Mouse (Mus musculus) C2C12 (cell line): ENCODE data around the gene Fbxo28.

Experiments used
- CEBPB ChIP-seq: IDR thresholded peaks from one replicate; pipeline ENCODE4 v1.6.1; 2011; ENCODE audit warnings: low read depth, mild to moderate bottlenecking, control low read depth, moderate library complexity
- CTCF ChIP-seq: IDR thresholded peaks from one replicate; pipeline ENCODE4 v1.5.1; 2011; ENCODE audit not compliant: control insufficient read depth, insufficient read depth, insufficient read length
- FOSL1 ChIP-seq: IDR thresholded peaks from one replicate; pipeline ENCODE4 v1.8.0; 2011; ENCODE audit warnings: mild to moderate bottlenecking, low read length; ENCODE audit not compliant: poor library complexity, insufficient read depth, severe bottlenecking
- MAX ChIP-seq: IDR thresholded peaks from one replicate; pipeline ENCODE4 v1.6.1; 2011; ENCODE audit warnings: mild to moderate bottlenecking, control low read depth
- MYOD1 ChIP-seq: IDR thresholded peaks from one replicate; pipeline ENCODE4 v1.6.1; 2011; ENCODE audit warnings: low read depth; ENCODE audit not compliant: control insufficient read depth, insufficient read length
- MYOG ChIP-seq: IDR thresholded peaks from one replicate; pipeline ENCODE4 v1.6.1; 2011; ENCODE audit not compliant: control insufficient read depth, insufficient read length; ENCODE audit errors: extremely low read depth
- USF1 ChIP-seq: IDR thresholded peaks from one replicate; pipeline ENCODE4 v1.6.1; 2011; ENCODE audit warnings: low read depth, mild to moderate bottlenecking, control low read depth, moderate library complexity

DNA sequence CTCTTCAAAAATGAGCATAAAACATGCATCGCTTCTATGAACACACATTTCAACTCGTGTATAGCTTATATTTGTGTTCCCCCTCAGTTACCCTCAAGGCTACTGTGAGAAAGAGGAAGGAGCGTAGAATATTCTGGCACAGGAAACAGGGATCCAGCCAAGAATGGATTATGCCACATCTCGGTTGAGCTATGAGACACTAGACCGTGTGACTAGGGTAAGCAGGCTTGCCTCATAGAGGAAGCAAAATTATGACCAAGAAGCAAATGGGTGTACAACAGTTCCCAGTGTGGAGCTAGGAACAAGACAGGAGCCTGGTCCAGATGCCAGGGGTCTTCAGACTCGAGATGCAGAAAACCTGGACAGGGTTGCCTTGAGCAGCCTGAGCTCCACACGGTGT lies 39.3 kb upstream of the Fbxo28 start:
- TF ChIP-seq CTCF = no peak
- TF ChIP-seq USF1 = no peak
- TF ChIP-seq MYOD1 = no peak
- TF ChIP-seq CEBPB = no peak
- no peak for TF ChIP-seq MAX
- TF ChIP-seq FOSL1 = no peak
- no peak for TF ChIP-seq MYOG
